Mouse (Mus musculus) thymus, postnatal 25 days (tissue): Measurements from ENCODE around the gene Avpr1a.

Source experiments
- DNase-seq: peaks from one replicate; pipeline ENCODE4 v3.0.0; 2022

Avpr1a gene

DNA sequence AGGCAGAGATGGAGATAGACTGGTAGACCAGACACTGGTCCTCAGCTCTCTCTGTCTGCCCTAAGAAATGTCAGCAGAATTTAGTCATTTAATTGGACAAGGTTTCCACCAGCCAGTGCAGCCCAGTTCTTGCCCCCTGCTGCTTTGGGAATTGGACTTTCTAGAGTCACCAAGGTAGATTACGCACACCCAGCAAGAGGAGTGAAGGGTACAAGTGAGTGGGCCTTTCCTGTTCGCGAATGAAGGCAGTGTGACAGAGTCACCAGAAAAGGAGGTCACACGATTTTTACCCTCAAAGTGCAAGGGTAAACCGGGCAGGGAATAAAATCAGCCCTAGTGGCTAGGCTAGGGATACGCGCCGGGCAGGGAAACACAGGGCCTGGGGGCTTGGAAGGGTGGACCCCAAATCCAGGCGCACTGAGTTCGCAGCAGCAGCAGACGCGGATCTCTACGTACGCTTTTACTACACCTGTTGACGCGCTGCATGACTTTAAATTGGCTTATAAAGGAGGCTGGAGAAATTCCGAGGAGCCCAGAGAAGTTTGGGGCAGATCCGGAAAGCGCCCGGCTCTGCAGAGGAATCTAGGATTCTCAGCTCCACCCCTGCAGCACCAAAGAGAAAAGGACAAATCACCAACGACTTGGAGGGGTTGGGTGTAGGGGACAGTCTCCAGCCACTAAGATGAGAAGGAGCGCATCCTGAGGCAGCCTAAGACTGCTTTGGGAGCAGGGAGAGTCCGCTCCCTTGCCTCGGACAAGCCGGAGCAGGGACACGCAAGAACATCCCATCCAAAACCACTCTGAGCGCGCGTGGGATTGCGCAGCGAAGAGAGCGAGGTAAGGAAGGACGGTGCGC lies at the start of gene Avpr1a:
Gene Avpr1a, plus strand, starts transcription at position 639 of the 856 bp plus-strand sequence.
- no peak for DNase-seq

DNA sequence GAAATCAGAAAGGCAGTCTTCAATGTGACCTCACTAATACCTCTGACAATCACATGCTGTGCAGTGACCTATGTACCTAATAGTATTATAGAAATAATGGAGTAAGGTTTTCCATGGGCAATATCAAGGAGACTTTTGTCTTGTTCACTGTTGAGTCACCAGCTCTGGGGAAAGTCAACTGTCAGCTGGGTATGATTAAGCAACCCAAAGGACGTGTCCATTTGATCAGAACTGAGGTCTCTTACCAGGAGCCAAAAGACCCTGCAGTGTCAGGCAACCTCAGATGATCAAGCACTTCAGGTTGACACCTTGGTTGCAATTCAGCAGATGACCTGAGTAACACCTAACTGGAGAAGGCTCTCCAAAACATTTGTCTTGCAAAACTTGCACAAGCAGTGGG lies 46.0 kb upstream of the Avpr1a start:
- no peak for DNase-seq

GRCm38 (mm10) chr10:122406333-122406732 lies 42.0 kb upstream of the Avpr1a start:
- DNase-seq: no peak

DNA sequence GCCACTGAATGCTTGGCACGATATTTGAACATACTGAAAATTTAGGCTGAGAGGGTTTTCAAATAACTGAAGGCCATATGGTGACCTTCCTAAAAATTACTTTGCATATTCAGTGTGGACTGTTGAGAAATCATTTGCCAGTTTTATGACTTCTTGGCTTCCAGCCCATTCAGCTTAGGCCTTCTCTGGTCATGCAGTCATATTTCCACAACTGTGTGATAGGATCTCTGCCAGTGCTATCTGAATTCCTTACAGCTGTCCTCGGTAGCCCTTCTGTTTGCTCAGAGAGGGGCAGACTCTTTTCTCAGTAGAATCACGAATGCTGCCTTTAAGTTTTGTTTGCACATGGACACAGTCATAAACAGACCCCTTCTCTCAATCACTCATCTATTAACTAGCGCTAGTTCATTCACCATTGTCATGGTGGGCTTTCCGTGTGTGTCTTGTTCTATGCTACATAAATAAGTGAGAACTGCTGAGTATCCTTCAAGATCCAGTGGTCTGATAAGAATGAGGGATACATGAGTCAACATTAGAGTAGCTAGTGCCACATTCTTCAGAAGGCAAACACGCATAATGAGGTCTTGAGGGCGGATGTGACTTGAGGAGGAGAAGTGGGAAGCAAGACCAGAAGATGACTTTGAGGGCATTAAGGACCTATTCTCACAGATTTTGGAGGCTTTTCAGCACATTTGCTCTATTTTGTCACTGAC lies 39.4 kb upstream of the Avpr1a start:
- no peak for DNase-seq

DNA sequence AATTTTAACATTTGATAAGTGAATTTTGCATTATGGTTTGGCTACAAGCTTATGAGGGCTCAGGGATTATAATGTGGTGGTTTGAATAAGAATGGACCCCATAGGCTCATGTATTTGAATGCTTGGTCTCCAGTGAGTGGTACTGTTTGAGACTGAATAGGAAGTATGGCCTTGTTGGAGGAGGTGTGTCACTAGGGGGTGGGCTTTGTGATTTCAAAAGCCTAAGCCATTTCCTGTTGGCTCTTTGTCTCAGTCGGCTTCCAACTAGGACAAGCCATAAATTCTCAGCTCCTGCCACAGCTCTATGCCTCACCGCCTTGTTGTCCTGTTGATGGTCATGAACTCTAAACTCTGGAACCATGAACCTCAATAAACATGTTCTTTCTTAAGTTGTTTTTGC lies 37.5 kb upstream of the Avpr1a start:
- DNase-seq: no peak

- no peak for DNase-seq
Measured at GRCm38 (mm10) chr10:122432690-122433089, 15.6 kb upstream of the Avpr1a start.

GRCm38 (mm10) chr10:122447275-122447674 lies 1.0 kb upstream of the Avpr1a start:
- DNase-seq: peak; percentile 57

DNA sequence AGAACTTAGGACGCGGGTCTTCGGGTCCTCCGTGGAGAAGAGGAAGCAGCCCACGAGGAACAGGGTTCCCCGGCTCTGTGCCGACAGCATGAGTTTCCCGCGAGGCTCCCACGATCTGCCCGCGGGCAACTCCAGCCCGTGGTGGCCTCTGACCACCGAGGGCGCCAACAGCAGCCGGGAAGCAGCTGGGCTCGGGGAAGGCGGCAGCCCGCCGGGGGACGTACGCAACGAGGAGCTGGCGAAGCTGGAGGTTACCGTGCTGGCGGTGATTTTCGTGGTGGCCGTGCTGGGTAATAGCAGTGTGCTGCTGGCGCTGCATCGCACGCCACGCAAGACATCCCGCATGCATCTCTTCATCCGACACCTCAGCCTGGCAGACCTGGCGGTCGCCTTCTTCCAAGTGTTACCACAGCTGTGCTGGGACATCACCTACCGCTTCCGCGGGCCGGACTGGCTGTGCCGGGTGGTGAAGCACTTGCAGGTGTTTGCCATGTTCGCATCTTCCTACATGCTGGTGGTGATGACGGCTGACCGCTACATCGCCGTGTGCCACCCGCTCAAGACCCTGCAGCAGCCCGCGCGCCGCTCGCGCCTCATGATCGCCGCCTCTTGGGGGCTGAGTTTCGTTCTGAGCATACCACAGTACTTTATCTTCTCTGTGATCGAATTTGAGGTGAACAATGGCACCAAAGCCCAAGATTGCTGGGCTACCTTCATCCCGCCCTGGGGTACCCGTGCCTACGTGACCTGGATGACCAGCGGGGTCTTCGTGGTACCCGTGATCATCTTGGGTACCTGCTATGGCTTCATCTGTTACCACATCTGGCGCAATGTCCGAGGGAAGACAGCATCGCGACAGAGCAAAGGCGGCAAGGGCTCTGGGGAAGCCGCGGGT lies 665 bp downstream of the Avpr1a start:
- DNase-seq: no peak

- no peak for DNase-seq
Measured at GRCm38 (mm10) chr10:122449856-122450255, 1.6 kb downstream of the Avpr1a start.

DNA sequence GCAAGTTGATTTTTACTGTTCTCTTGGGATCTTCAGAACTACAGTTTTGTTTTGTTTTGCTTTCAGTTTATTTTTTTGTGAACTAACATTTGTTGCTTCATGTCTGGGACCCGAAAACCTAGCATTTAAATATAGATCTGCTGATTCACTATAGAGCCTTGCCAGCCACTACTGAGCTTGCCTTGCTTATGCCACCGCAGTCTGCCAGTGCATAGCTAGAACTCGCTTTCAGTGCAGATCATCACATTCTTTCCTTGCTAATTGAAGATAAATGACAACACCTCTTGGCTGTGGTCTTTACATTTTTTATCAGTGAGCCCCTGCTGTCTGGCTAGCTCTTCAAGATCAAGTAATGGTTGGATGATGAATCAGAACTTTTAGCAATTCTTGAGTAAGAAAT lies 5.2 kb downstream of the Avpr1a start:
- DNase-seq: no peak

DNA sequence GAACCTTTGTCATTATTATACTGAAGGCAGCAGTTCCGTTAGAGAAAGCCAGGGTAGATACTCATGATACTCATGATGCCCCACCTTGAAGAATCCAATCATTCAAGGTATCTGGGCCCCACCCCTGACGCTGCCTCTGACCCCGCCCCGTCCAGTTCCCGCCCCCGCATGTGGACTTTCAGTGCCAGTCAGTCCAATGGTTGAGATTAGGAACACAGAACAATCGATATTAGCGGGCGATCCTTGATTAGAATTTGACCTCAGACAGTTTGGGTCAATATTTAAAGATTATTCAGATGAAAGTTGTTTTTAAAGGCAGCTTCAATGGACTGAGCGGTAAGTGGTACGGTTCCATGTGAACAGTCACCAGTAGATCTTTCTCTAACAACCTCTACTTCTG lies 7.5 kb downstream of the Avpr1a start:
- no peak for DNase-seq

- no peak for DNase-seq
Measured at GRCm38 (mm10) chr10:122476846-122477245, 28.5 kb downstream of the Avpr1a start.

DNA sequence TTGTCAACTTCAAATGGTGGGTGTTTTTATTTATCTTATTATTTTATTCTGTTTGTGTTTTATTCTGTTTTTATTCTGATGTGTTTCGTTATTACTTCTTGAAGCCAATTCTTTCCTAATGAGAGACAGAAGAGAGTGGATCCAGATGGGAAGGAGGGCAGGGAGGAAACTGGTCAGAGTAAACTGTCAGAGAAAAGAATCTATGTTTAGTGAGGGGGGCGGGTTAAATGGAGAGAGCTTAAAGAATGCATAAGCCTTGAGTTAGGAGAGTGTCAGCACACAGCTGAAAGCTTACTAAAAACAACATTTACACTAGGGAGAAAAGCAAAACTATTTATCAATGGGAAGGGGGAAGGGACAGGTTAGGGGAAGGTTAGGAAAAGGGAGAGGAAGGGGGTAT lies 50.3 kb downstream of the Avpr1a start:
- no peak for DNase-seq

DNA sequence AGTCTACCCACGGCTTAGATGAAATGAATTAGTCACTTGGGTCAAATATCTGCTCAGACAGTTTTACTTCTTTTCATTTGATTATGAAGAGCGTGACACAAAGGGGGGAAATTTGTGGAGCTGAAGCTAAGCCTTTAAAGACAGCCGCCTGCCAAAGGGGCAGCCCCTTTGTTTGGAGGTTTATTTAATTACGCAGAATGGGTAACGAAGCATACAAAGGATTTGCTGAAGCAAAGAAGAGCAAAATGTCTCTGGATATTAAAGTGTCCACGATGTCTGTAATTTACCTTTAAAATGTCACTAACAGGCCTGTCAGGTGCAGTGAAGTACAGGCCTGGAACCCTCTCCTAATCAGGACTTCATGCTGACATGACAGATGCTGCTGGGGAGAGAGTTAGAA lies 51.0 kb downstream of the Avpr1a start:
- no peak for DNase-seq
